Mouse (Mus musculus): ENCODE results near the gene H2-Ob. TPM values are rescaled to one million over a fixed set of nuclear protein-coding genes. Genes with fewer than 3 reads are reported as not detected.

H2-Ob gene
- polyA plus RNA-seq, 1 experiment: 13.7 TPM

GRCm38 (mm10) chr17:34264452-34265351 is 26.0 kb downstream of the H2-Ob start:
- Histone ChIP-seq H3K27ac (ENCODE audit: insufficient read depth, low read depth, low read length) (peak overlapping the region; percentile 34), H3K36me3 (ENCODE audit: control insufficient read depth, insufficient read depth, low read length) (peaks cover 27% of the 10 kb centered on the region), H3K4me1 (ENCODE audit: control insufficient read depth, insufficient read depth, insufficient read length, low read length) (peaks cover 25% of the 10 kb centered on the region), H3K4me3 (ENCODE audit: low read depth, low read length) (peak overlapping the region; percentile 82), H3K27me3 (ENCODE audit: control insufficient read depth, insufficient read depth, low read length) (peaks cover 3% of the 10 kb centered on the region; the same call in 1 of the 2 replicates)
- 3% methylated on average over 85 of the region's 93 CpGs for WGBS
- no peak; the same call in 1 of the 2 replicates for TF ChIP-seq POLR2A (IDR thresholded peaks at IDR 0.05; ENCODE audit: low read depth, low read length)
- TF ChIP-seq CTCF (IDR thresholded peaks at IDR 0.05; ENCODE audit: extremely low read depth, insufficient read length, insufficient replicate concordance, low read depth, low read length): no peak

GRCm38 (mm10) chr17:34268262-34268661 is 29.6 kb downstream of the H2-Ob start:
- Histone ChIP-seq H3K36me3 (ENCODE audit: control insufficient read depth, insufficient read depth, low read length) (peaks cover 30% of the 10 kb centered on the region), H3K4me3 (ENCODE audit: low read depth, low read length) (no peak overlapping the region), H3K4me1 (ENCODE audit: control insufficient read depth, insufficient read depth, insufficient read length, low read length) (peaks cover 15% of the 10 kb centered on the region), H3K27me3 (ENCODE audit: control insufficient read depth, insufficient read depth, low read length) (peaks cover 3% of the 10 kb centered on the region; the same call in 1 of the 2 replicates), H3K27ac (ENCODE audit: insufficient read depth, low read depth, low read length) (no peak overlapping the region)
- 52% methylated on average over 2 of the region's 2 CpGs for WGBS
- TF ChIP-seq POLR2A (IDR thresholded peaks at IDR 0.05; ENCODE audit: low read depth, low read length): no peak

GRCm38 (mm10) chr17:34268748-34269147 is 30.0 kb downstream of the H2-Ob start:
- 73% methylated on average over 2 of the region's 2 CpGs for WGBS
- TF ChIP-seq POLR2A (IDR thresholded peaks at IDR 0.05; ENCODE audit: low read depth, low read length): no peak
- TF ChIP-seq CTCF (IDR thresholded peaks at IDR 0.05; ENCODE audit: extremely low read depth, insufficient read length, insufficient replicate concordance, low read depth, low read length): no peak
- Histone ChIP-seq H3K4me3 (ENCODE audit: low read depth, low read length) (no peak overlapping the region), H3K27ac (ENCODE audit: insufficient read depth, low read depth, low read length) (no peak overlapping the region), H3K36me3 (ENCODE audit: control insufficient read depth, insufficient read depth, low read length) (peaks cover 30% of the 10 kb centered on the region), H3K4me1 (ENCODE audit: control insufficient read depth, insufficient read depth, insufficient read length, low read length) (peaks cover 15% of the 10 kb centered on the region), H3K27me3 (ENCODE audit: control insufficient read depth, insufficient read depth, low read length) (peaks cover 3% of the 10 kb centered on the region; the same call in 1 of the 2 replicates)

GRCm38 (mm10) chr17:34269817-34270216 is 31.1 kb downstream of the H2-Ob start:
- peaks cover 1% of the 10 kb centered on the region; the same call in 1 of the 2 replicates for H3K27me3 ChIP-seq (ENCODE audit: control insufficient read depth, insufficient read depth, low read length)
- peaks cover 14% of the 10 kb centered on the region for H3K4me1 ChIP-seq (ENCODE audit: control insufficient read depth, insufficient read depth, insufficient read length, low read length)
- peaks cover 29% of the 10 kb centered on the region for H3K36me3 ChIP-seq (ENCODE audit: control insufficient read depth, insufficient read depth, low read length)
- TF ChIP-seq CTCF (IDR thresholded peaks at IDR 0.05; ENCODE audit: extremely low read depth, insufficient read length, insufficient replicate concordance, low read depth, low read length): no peak
- TF ChIP-seq POLR2A (IDR thresholded peaks at IDR 0.05; ENCODE audit: low read depth, low read length): no peak
- WGBS: 72% methylated on average over 4 of the region's 4 CpGs
- no peak overlapping the region for H3K27ac ChIP-seq (ENCODE audit: insufficient read depth, low read depth, low read length)
- H3K4me3 ChIP-seq (ENCODE audit: low read depth, low read length): no peak overlapping the region

- TF ChIP-seq POLR2A (IDR thresholded peaks at IDR 0.05; ENCODE audit: low read depth, low read length) (no peak), CTCF (IDR thresholded peaks at IDR 0.05; ENCODE audit: extremely low read depth, insufficient read length, insufficient replicate concordance, low read depth, low read length) (no peak)
- Histone ChIP-seq H3K36me3 (ENCODE audit: control insufficient read depth, insufficient read depth, low read length) (peaks cover 27% of the 10 kb centered on the region), H3K4me3 (ENCODE audit: low read depth, low read length) (no peak overlapping the region), H3K27me3 (ENCODE audit: control insufficient read depth, insufficient read depth, low read length) (no peaks in the 10 kb centered on the region), H3K27ac (ENCODE audit: insufficient read depth, low read depth, low read length) (no peak overlapping the region), H3K4me1 (ENCODE audit: control insufficient read depth, insufficient read depth, insufficient read length, low read length) (peaks cover 10% of the 10 kb centered on the region; the same call in 1 of the 2 replicates)
- 68% methylated on average over 2 of the region's 2 CpGs for WGBS
Measured at GRCm38 (mm10) chr17:34270230-34270629, 31.5 kb downstream of the H2-Ob start.

GRCm38 (mm10) chr17:34270940-34271339 is 32.2 kb downstream of the H2-Ob start:
- TF ChIP-seq POLR2A (IDR thresholded peaks at IDR 0.05; ENCODE audit: low read depth, low read length): no peak
- no peak for TF ChIP-seq CTCF (IDR thresholded peaks at IDR 0.05; ENCODE audit: extremely low read depth, insufficient read length, insufficient replicate concordance, low read depth, low read length)
- Histone ChIP-seq H3K27me3 (ENCODE audit: control insufficient read depth, insufficient read depth, low read length) (no peaks in the 10 kb centered on the region), H3K4me1 (ENCODE audit: control insufficient read depth, insufficient read depth, insufficient read length, low read length) (peaks cover 10% of the 10 kb centered on the region; the same call in 1 of the 2 replicates), H3K4me3 (ENCODE audit: low read depth, low read length) (no peak overlapping the region), H3K27ac (ENCODE audit: insufficient read depth, low read depth, low read length) (no peak overlapping the region), H3K36me3 (ENCODE audit: control insufficient read depth, insufficient read depth, low read length) (peaks cover 27% of the 10 kb centered on the region)
- WGBS: 75% methylated on average over 2 of the region's 2 CpGs

- Histone ChIP-seq H3K36me3 (ENCODE audit: control insufficient read depth, insufficient read depth, low read length) (peaks cover 27% of the 10 kb centered on the region), H3K27me3 (ENCODE audit: control insufficient read depth, insufficient read depth, low read length) (no peaks in the 10 kb centered on the region), H3K4me1 (ENCODE audit: control insufficient read depth, insufficient read depth, insufficient read length, low read length) (peaks cover 10% of the 10 kb centered on the region; the same call in 1 of the 2 replicates), H3K27ac (ENCODE audit: insufficient read depth, low read depth, low read length) (no peak overlapping the region), H3K4me3 (ENCODE audit: low read depth, low read length) (no peak overlapping the region)
- no peak for TF ChIP-seq POLR2A (IDR thresholded peaks at IDR 0.05; ENCODE audit: low read depth, low read length)
- no peak for TF ChIP-seq CTCF (IDR thresholded peaks at IDR 0.05; ENCODE audit: extremely low read depth, insufficient read length, insufficient replicate concordance, low read depth, low read length)
- WGBS: 91% methylated on average over 1 of the region's 1 CpGs
Measured at GRCm38 (mm10) chr17:34272102-34272501, 33.4 kb downstream of the H2-Ob start.
